Mouse (Mus musculus): ENCODE results near the gene Kpna6.

Gene Kpna6

DNA sequence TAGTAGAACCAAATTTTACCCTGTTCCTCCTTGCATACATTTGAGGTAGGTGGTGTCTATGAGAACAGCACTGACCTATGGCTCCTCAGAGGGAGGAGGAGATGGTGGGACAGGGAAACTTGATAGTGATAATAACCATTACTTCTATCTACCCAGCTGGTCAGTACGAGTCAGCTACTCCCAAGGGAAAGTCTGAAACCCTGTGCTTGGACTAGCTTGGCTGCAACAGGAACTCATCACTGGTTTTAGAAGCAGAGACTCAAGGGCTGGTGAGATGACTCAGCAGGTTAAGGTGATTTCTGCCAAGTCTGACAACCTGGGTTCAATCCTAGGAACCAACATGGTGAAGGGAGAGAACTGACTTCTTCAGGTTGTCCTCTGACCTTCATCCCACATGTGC is 23.9 kb downstream of the Kpna6 start:
- DNase-seq (ENCODE audit: low spot score): no peak

- DNase-seq (ENCODE audit: low spot score): no peak
Observed at GRCm38 (mm10) chr4:129645204-129645603, 27.4 kb downstream of the Kpna6 start.

- DNase-seq (ENCODE audit: low spot score): no peak
Observed at GRCm38 (mm10) chr4:129641756-129642155, 30.8 kb downstream of the Kpna6 start.

GRCm38 (mm10) chr4:129640638-129641467 is 31.7 kb downstream of the Kpna6 start, which contains the start of gene Txlna:
Txlna (minus strand) TSS chr4:129641065.
- DNase-seq (ENCODE audit: low spot score): peak; percentile 95

DNA sequence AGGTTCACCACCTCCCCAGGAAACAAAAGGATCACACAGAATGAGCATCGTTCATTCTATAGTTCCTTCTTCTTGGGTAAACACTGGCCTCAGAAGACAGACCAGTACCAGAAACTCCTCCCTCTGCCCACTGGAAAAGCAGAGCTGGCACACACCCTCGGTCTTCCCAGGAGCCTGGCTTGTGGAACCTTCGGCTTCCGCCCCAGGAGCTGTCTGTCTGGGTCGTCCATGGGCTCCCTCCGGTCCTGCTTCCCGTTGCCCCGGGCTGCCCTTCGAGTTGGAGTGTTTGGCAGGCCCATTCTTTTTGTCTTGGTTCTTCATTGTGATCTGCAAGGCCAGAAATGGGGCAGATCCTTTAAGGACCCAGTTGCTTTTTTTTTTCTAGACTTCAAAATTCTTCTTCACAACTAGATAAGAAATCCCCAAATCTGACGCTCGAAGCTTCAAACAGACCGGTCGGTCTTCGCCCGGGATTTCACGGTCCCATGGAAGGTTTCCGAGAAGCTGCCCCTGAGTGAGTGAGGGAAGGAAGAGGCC is 32.4 kb downstream of the Kpna6 start:
- DNase-seq (ENCODE audit: low spot score): peak; percentile 49

DNA sequence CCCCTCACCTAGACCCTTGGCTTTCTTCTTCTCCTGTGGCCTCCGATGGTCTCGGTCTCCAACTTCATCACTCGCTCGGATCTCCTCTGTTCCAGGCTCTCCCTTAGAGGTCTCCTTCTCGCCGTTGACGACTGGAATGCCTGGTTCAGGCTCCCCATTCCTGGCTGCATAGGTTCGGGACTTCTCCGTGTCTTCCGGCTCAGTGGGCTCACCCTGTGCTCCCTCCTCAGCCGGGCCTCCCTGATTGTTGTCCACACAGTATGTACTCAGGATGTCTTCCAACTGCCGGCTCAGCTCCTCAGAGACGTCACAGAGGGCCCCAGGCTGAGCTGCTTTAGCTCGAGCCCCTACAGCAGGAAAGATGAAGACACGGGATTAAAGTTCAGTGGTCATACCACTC is 33.3 kb downstream of the Kpna6 start:
- no peak for DNase-seq (ENCODE audit: low spot score)

DNA sequence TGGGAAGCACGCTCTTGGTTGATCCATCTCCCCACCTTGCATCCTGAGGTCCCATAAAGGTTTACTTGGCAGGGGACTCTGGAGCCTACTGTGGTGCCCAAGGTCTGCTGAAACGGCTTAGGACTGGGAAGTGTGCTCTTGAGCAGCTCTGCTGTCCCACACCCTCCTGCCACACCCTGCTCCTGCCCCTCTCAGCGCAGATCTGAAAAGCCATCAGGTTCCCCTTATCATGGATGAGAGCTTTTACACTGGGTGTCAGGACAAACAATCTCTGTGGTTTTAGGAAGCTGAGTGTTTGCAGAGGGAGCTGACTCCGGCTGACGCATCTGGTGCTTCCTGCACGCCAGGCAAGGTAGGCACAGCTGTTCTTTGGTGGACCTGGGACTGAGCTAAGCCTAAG is 38.7 kb downstream of the Kpna6 start:
- DNase-seq (ENCODE audit: low spot score): no peak

DNA sequence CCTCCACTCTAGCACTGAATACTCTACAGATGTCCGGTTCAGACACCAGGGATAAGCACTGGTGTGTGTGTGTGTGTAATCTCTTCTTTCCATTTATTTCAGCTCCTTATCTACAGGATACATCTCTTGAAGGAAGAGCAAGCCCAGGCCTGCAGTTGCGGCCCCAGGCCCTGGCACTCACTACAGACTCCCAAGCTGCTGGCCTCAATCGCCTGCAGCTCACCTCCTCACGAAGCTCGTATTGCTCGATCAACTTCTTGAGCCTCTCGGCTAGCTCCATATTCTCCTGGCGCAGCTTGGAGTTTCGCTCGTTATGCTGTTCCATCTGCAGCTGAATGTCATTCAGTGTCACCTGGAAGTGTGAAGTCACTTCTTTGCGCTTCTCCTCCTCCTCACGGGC is 40.7 kb downstream of the Kpna6 start:
- DNase-seq (ENCODE audit: low spot score): no peak

- DNase-seq (ENCODE audit: low spot score): peak; percentile 59
Observed at GRCm38 (mm10) chr4:129630944-129631343, 41.6 kb downstream of the Kpna6 start.

DNA sequence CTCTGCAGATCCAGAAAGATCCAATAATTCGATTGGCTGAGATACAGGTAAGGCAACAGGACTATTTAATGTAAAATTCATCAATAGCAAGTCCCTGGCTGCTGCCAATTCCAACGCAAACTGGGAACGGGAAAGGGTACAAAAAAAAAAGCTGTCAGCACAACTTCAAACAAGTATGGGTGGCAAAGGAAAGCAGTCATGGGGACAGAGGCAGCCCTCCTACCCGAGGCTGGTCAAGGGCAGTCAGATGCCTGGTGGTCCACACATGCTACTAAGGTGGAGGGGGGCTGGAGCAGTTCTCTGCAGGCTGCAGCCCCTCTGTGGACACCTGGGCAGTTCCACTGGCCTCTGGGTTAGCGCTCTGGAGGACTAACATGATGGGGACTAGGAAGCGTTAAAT is 46.5 kb downstream of the Kpna6 start:
- DNase-seq (ENCODE audit: low spot score): no peak

DNA sequence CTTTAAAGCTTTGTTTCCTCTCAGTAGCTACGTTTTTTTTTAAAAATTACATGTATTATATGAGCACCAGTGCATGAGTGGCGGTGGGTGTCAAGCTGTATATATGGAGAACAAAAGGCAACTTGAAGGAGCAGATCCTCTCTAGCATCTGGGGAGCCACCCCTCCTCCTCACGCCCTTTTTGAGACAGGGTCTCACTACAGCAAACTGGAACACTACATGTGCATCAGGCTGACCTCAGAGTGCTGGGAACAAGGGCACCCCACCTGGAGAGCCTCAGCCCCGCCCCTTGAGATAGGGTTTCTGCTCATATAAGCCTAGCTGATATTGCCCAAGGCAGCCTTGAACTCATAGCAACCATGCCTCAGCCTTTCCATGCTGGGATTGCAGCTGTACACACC is 47.1 kb downstream of the Kpna6 start:
- DNase-seq (ENCODE audit: low spot score): no peak

GRCm38 (mm10) chr4:129625029-129625370 is 47.6 kb downstream of the Kpna6 start:
- no peak for DNase-seq (ENCODE audit: low spot score)

GRCm38 (mm10) chr4:129624281-129625028 is 48.1 kb downstream of the Kpna6 start:
- DNase-seq (ENCODE audit: low spot score): peak; percentile 89

GRCm38 (mm10) chr4:129623681-129624091 is 48.9 kb downstream of the Kpna6 start, which contains the start of gene Ccdc28b:
Ccdc28b (minus strand) TSS chr4:129623947.
- peak; percentile 58 for DNase-seq (ENCODE audit: low spot score)

DNA sequence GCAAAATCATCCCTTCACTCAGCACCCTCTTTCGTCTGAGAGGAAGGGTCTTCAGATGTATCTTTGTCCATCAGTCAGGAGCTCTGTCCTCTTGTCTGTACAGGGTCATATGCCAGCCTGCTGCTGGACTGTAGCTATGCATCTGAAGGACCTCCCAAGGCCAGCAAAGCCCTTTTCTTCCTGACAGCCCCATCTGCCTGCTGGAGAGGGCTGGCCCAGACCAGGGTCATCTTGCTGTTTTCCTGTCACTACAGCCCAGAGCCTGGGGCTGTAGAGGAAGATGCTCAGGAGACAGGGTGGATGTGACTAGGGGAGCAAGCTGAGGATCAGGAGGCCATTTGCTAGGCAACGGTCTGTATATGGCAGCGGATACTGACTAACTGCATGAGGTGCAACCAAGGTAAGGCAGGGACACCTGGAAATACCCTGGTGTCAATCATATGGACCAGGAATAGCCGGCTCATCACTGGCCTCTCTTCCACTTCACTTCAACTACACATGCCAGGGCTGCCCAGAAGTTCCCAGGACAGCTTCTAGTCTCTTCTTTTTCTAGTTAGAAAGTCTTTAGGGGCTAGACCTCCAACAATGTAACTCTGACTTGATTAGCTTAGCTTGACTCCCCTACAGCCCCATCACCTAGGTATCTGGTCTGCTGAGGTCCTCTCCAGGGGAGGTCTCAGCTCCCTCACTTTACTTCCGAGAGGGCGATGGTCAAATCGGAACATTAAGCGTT is 49.6 kb downstream of the Kpna6 start:
- DNase-seq (ENCODE audit: low spot score): no peak

- no peak for DNase-seq (ENCODE audit: low spot score)
Observed at GRCm38 (mm10) chr4:129622120-129622802, 50.3 kb downstream of the Kpna6 start.

DNA sequence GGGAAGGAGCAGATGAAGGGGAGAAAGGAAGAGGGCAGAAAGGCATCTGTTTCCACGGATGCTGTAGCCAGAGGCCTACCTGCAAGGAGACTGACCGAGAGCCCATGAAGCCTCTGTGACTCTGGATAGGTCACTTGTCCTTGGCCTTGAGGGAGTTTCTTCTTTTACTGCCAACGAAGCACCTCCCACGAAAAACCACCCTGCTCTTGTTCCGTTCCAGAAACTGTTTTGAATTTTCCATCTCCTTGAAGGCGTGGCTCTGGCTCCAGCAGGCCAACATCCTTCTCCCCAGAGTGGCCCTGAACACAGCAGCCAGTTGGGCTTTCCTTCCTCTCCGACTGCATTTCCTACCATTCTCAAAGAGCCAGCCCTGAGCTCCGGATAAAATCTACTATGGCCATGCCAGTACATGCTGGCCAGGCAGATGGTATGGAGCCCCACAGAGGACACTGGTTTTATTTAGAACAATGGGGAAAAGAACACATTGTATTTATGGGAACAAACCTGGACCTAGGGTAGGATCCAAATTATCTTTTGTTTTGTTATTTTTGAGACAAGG is 51.2 kb downstream of the Kpna6 start:
- no peak for DNase-seq (ENCODE audit: low spot score)

- no peak for DNase-seq (ENCODE audit: low spot score)
Observed at GRCm38 (mm10) chr4:129620419-129621282, 51.9 kb downstream of the Kpna6 start.

GRCm38 (mm10) chr4:129618786-129619691 is 53.5 kb downstream of the Kpna6 start, which contains the start of gene Iqcc:
Iqcc (minus strand) TSS chr4:129619099.
- DNase-seq (ENCODE audit: low spot score): peak; percentile 92
